Mouse (Mus musculus) inflammation-experienced regulatory T-cells, adult 16 weeks (primary cell): Measurements from ENCODE around the gene Rragc. TPM values are rescaled to one million over a fixed set of nuclear protein-coding genes. Genes with fewer than 3 reads are reported as not detected.

Experiments used
- polyA plus RNA-seq: library from polyadenylated mRNA; unstranded; fragments of 100-300 nt; shearing (Covaris generic); gene quantifications from one replicate; pipeline ENCODE4 v1.2.1, GENCODE M21; 2017

Gene Rragc
- 22.0 TPM for polyA plus RNA-seq

GRCm38 (mm10) chr4:123916748-123917547 lies at the start of gene Rragc:
Gene Rragc, plus strand, starts transcription at chr4:123917446.

DNA sequence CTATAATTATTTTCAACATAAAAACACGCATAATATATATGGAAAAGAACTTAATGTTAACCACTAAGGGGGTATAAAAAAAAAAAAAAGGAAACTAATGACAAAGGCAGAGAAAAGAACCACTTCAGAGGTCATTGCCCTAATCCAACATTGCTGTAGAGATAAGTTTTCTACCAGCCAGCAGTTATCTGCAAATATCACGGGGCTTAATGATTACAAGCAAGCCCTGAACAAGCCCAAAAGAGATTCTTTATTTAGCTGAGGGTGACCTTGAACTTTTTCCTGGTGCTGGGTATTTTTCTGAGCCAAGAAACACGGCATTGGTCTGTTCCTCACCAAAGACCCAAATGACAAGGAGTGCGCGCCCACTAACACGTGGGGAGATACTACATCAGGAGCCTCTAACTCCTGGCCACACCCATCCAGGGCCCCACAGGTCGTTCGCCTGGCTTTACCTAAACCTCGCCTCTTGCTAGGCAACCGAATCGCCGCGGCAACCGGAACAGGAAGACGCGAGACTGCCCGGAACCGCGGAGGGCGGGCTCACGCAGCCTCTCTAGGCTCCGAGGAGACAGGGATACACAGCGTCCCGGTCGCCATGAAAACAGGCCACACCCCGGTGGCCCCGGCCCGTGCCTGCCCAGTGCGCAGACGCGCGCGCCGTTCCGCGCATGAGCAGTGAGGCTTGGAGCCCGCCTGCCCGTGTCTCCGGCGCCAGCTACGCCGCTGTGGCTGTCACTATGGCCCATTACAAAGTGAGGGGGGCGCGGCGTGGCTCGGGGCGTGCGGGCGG lies 12.7 kb upstream of the Rragc start, which contains the start of gene Mycbp:
Gene Mycbp (plus strand): TSS at position 500 of the 793 bp plus-strand sequence.

GRCm38 (mm10) chr4:123917548-123918140 lies 398 bp downstream of the Rragc start, which contains the start of gene 4930535I16Rik:
Gene 4930535I16Rik, minus strand, starts transcription at chr4:123918022.

Other genes with a start within 250 kb of the Rragc start
- 165 TPM for gene Macf1, start 233.1 kb upstream of the Rragc start, polyA plus RNA-seq
- gene Ndufs5, start 199.2 kb upstream of the Rragc start, polyA plus RNA-seq, result 162 TPM
- gene Akirin1, start 167.1 kb upstream of the Rragc start, polyA plus RNA-seq, result 22.6 TPM
- gene Rhbdl2, start 129.6 kb upstream of the Rragc start, polyA plus RNA-seq, result not detected
- not detected for gene 4933427I04Rik, start 57.8 kb upstream of the Rragc start, polyA plus RNA-seq
- gene Mycbp, start 12.6 kb upstream of the Rragc start, polyA plus RNA-seq, result 14.9 TPM
- gene 4930535I16Rik, start 576 bp downstream of the Rragc start, polyA plus RNA-seq, result not detected